Mouse (Mus musculus): ENCODE data around the gene Tbc1d14. TPM values are rescaled to one million over a fixed set of nuclear protein-coding genes. Genes with fewer than 3 reads are reported as not detected.
A peak's percentile ranks its signal among the peaks of the same experiment; 100 is the strongest.

The Tbc1d14 gene
- total and polyA plus RNA-seq, 2 experiments = 5.4 to 8.4 TPM

DNA sequence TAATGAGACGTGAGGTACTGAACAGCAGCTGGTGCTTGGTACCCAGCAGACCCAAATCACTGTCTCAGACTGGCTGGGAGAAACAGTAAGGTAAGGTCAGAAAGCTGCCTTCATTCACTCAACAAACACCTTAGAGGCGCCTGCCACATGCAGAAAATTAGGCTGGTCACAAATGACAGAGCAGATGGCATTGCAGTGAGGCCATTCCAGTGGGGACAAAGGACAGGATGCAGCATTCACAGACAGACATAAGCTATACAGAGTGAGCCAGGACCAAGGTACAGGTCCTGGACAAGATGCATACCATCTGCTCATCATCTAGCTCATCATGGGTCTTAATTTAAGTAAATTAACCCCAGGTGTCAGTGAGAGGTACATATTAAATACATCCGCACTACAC, 75.5 kb downstream of the Tbc1d14 start:
- WGBS = 98% methylated on average over 3 of the region's 3 CpGs
- H3K4me1 ChIP-seq (ENCODE audit: control insufficient read depth, insufficient read depth, low read length) = no peaks in the 10 kb centered on the region
- H3K79me2 ChIP-seq (ENCODE audit: control insufficient read depth, insufficient read depth, low read length) = no peaks in the 10 kb centered on the region
- no peaks in the 10 kb centered on the region for H3K27me3 ChIP-seq (ENCODE audit: control insufficient read depth, insufficient read depth, low read length)
- DNase-seq (ENCODE audit: extremely low read depth, low read depth, low spot score) = no peak
- TF ChIP-seq CTCF (IDR thresholded peaks at IDR 0.05; ENCODE audit: low read depth, low read length) (no peak), POLR2A (IDR thresholded peaks at IDR 0.05; ENCODE audit: extremely low read depth, insufficient read depth, low read length) (no peak)
- H3K4me3 ChIP-seq (ENCODE audit: insufficient read depth, low read depth, low read length) = no peak overlapping the region
- H3K36me3 ChIP-seq (ENCODE audit: control insufficient read depth, insufficient read depth, low read length) = peaks cover 35% of the 10 kb centered on the region
- no peak overlapping the region for H3K9ac ChIP-seq (ENCODE audit: low read depth, low read length)
- no peak overlapping the region for H3K27ac ChIP-seq (replicated peaks; ENCODE audit: insufficient read depth, low read depth, low read length)

DNA sequence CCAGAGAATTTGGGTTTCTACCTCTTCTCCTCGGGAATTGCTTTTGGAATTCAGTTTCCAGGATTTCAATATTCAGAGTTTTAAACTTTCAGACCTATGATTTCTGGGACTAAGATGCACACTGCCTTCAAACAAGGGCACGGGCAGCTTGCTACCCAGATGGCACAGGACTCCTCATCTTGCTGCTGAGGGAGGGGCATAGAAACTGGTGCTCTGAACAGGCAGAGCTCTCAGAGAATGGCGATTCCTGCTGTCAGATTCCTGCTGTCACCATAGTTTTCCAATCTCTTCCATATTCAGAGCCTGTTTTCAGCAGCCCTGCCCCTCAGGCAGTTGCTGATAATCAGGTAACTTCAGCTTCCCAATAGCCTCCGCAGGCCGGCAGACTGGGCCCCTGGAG, 77.5 kb downstream of the Tbc1d14 start:
- no peak overlapping the region for H3K9ac ChIP-seq (ENCODE audit: low read depth, low read length)
- H3K4me3 ChIP-seq (ENCODE audit: insufficient read depth, low read depth, low read length) = no peak overlapping the region
- no peaks in the 10 kb centered on the region for H3K4me1 ChIP-seq (ENCODE audit: control insufficient read depth, insufficient read depth, low read length)
- H3K27ac ChIP-seq (replicated peaks; ENCODE audit: insufficient read depth, low read depth, low read length) = no peak overlapping the region
- peaks cover 40% of the 10 kb centered on the region for H3K36me3 ChIP-seq (ENCODE audit: control insufficient read depth, insufficient read depth, low read length)
- H3K79me2 ChIP-seq (ENCODE audit: control insufficient read depth, insufficient read depth, low read length) = no peaks in the 10 kb centered on the region
- WGBS = 88% methylated on average over 5 of the region's 5 CpGs
- DNase-seq (ENCODE audit: extremely low read depth, low read depth, low spot score) = no peak
- TF ChIP-seq POLR2A (IDR thresholded peaks at IDR 0.05; ENCODE audit: extremely low read depth, insufficient read depth, low read length) (no peak), CTCF (IDR thresholded peaks at IDR 0.05; ENCODE audit: low read depth, low read length) (no peak)
- no peaks in the 10 kb centered on the region for H3K27me3 ChIP-seq (ENCODE audit: control insufficient read depth, insufficient read depth, low read length)

DNA sequence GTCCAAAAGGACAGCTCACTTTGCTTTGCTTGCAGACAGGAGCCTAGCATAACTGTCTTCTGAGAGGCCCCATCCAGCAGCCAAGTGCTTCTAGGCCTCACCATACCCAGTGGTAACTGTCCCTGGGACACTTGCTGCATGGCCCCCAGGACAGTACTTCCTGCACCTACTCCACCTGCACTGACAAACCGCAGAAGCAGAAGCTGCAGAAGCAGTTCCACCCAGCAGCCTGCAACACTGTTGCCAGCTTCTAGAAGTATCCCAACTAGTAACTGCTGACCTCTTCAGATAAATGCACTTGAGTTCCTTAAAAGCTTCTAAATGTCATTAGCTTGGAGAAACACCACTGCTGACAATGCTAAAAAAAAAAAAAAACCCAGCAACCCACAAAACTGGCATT, 78.0 kb downstream of the Tbc1d14 start:
- Histone ChIP-seq H3K27ac (replicated peaks; ENCODE audit: insufficient read depth, low read depth, low read length) (no peak overlapping the region), H3K4me3 (ENCODE audit: insufficient read depth, low read depth, low read length) (no peak overlapping the region), H3K27me3 (ENCODE audit: control insufficient read depth, insufficient read depth, low read length) (no peaks in the 10 kb centered on the region), H3K79me2 (ENCODE audit: control insufficient read depth, insufficient read depth, low read length) (no peaks in the 10 kb centered on the region), H3K36me3 (ENCODE audit: control insufficient read depth, insufficient read depth, low read length) (peaks cover 40% of the 10 kb centered on the region), H3K4me1 (ENCODE audit: control insufficient read depth, insufficient read depth, low read length) (no peaks in the 10 kb centered on the region), H3K9ac (ENCODE audit: low read depth, low read length) (no peak overlapping the region)
- TF ChIP-seq POLR2A (IDR thresholded peaks at IDR 0.05; ENCODE audit: extremely low read depth, insufficient read depth, low read length) (no peak), CTCF (IDR thresholded peaks at IDR 0.05; ENCODE audit: low read depth, low read length) (no peak)
- DNase-seq (ENCODE audit: extremely low read depth, low read depth, low spot score) = peak; percentile 24
- WGBS = 94% methylated on average over 1 of the region's 1 CpGs

GRCm38 (mm10) chr5:36510956-36511355, 82.1 kb downstream of the Tbc1d14 start:
- Histone ChIP-seq H3K27ac (replicated peaks; ENCODE audit: insufficient read depth, low read depth, low read length) (no peak overlapping the region), H3K79me2 (ENCODE audit: control insufficient read depth, insufficient read depth, low read length) (no peaks in the 10 kb centered on the region), H3K27me3 (ENCODE audit: control insufficient read depth, insufficient read depth, low read length) (no peaks in the 10 kb centered on the region), H3K9ac (ENCODE audit: low read depth, low read length) (no peak overlapping the region), H3K4me1 (ENCODE audit: control insufficient read depth, insufficient read depth, low read length) (no peaks in the 10 kb centered on the region), H3K36me3 (ENCODE audit: control insufficient read depth, insufficient read depth, low read length) (peaks cover 45% of the 10 kb centered on the region), H3K4me3 (ENCODE audit: insufficient read depth, low read depth, low read length) (no peak overlapping the region)
- 95% methylated on average over 2 of the region's 2 CpGs for WGBS
- TF ChIP-seq CTCF (IDR thresholded peaks at IDR 0.05; ENCODE audit: low read depth, low read length) (no peak), POLR2A (IDR thresholded peaks at IDR 0.05; ENCODE audit: extremely low read depth, insufficient read depth, low read length) (no peak)
- no peak for DNase-seq (ENCODE audit: extremely low read depth, low read depth, low spot score)

- no peaks in the 10 kb centered on the region for H3K79me2 ChIP-seq (ENCODE audit: control insufficient read depth, insufficient read depth, low read length)
- H3K4me1 ChIP-seq (ENCODE audit: control insufficient read depth, insufficient read depth, low read length) = no peaks in the 10 kb centered on the region
- H3K9ac ChIP-seq (ENCODE audit: low read depth, low read length) = no peak overlapping the region
- no peak for TF ChIP-seq POLR2A (IDR thresholded peaks at IDR 0.05; ENCODE audit: extremely low read depth, insufficient read depth, low read length)
- no peak for TF ChIP-seq CTCF (IDR thresholded peaks at IDR 0.05; ENCODE audit: low read depth, low read length)
- H3K27me3 ChIP-seq (ENCODE audit: control insufficient read depth, insufficient read depth, low read length) = no peaks in the 10 kb centered on the region
- H3K4me3 ChIP-seq (ENCODE audit: insufficient read depth, low read depth, low read length) = no peak overlapping the region
- WGBS = 91% methylated on average over 10 of the region's 10 CpGs
- H3K27ac ChIP-seq (replicated peaks; ENCODE audit: insufficient read depth, low read depth, low read length) = no peak overlapping the region
- DNase-seq (ENCODE audit: extremely low read depth, low read depth, low spot score) = no peak
- peaks cover 42% of the 10 kb centered on the region for H3K36me3 ChIP-seq (ENCODE audit: control insufficient read depth, insufficient read depth, low read length)
Observed at GRCm38 (mm10) chr5:36508351-36508750, 84.7 kb downstream of the Tbc1d14 start.

DNA sequence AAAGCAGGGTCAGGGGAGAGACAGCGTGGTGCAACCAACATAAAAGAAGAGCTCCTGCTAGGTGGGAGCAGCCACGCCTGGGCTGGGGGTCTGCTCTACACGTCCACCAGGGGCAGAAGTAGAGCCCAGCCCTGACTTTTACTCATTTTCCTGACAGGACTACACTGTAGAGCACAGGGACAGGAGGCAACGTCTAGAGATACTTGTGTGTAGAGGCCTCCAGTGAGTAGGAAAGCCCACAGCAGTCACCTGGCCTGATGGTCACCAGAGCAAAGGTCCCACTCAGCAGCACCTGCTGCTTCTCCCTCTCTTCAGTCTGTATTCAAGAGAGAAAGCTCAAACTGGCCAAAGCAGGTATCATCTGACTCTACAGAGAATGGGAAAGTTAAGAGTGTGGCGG, 87.4 kb downstream of the Tbc1d14 start:
- no peaks in the 10 kb centered on the region for H3K4me1 ChIP-seq (ENCODE audit: control insufficient read depth, insufficient read depth, low read length)
- H3K27ac ChIP-seq (replicated peaks; ENCODE audit: insufficient read depth, low read depth, low read length) = no peak overlapping the region
- H3K27me3 ChIP-seq (ENCODE audit: control insufficient read depth, insufficient read depth, low read length) = no peaks in the 10 kb centered on the region
- H3K36me3 ChIP-seq (ENCODE audit: control insufficient read depth, insufficient read depth, low read length) = peaks cover 36% of the 10 kb centered on the region
- H3K9ac ChIP-seq (ENCODE audit: low read depth, low read length) = no peak overlapping the region
- TF ChIP-seq POLR2A (IDR thresholded peaks at IDR 0.05; ENCODE audit: extremely low read depth, insufficient read depth, low read length) = no peak
- no peaks in the 10 kb centered on the region for H3K79me2 ChIP-seq (ENCODE audit: control insufficient read depth, insufficient read depth, low read length)
- 94% methylated on average over 5 of the region's 5 CpGs for WGBS
- no peak for DNase-seq (ENCODE audit: extremely low read depth, low read depth, low spot score)
- no peak overlapping the region for H3K4me3 ChIP-seq (ENCODE audit: insufficient read depth, low read depth, low read length)
